Mouse (Mus musculus) limb, embryonic 12.5 days (tissue): ENCODE results near the gene Nav3. TPM values are rescaled to one million over a fixed set of nuclear protein-coding genes. Genes with fewer than 3 reads are reported as not detected.
"Not testable (repeated sequence)": the region's sequence is repeated elsewhere in the genome, so short reads cannot be mapped to it uniquely, and the experiment has no call there.

Experiments
- ATAC-seq: fragments of 200-750 bp; cut with Nextera tagmentation; 2 replicates; pipeline ENCODE4 v1.8.0; 2017; ENCODE audit warnings: low read depth, moderate TSS enrichment; ENCODE audit not compliant: insufficient number of reproducible peaks, insufficient read depth, low FRiP score, low TSS enrichment
- H3K27ac ChIP-seq: fragments of 300-500 bp; sonication (generic); 2 replicates; pipeline ENCODE4 v1.5.1; 2016; ENCODE audit warnings: mild to moderate bottlenecking, moderate library complexity
- H3K27me3 ChIP-seq: fragments of 300-500 bp; sonication (generic); 2 replicates; pipeline ENCODE4 v1.6.1; 2016; ENCODE audit warnings: mild to moderate bottlenecking, moderate library complexity
- H3K36me3 ChIP-seq: fragments of 300-500 bp; sonication (generic); 2 replicates; pipeline ENCODE4 v1.6.1; 2016; ENCODE audit warnings: mild to moderate bottlenecking, moderate library complexity
- H3K4me1 ChIP-seq: fragments of 300-500 bp; sonication (generic); replicated peaks from 2 replicates; pipeline ENCODE4 v1.6.1; 2016
- H3K4me2 ChIP-seq: fragments of 300-500 bp; sonication (generic); 2 replicates; pipeline ENCODE4 v1.6.1; 2016; ENCODE audit warnings: mild to moderate bottlenecking, moderate library complexity
- H3K4me3 ChIP-seq: fragments of 300-500 bp; sonication (generic); replicated peaks from 2 replicates; pipeline ENCODE4 v1.5.1; 2016; ENCODE audit warnings: mild to moderate bottlenecking
- H3K9ac ChIP-seq: fragments of 300-500 bp; sonication (generic); replicated peaks from 2 replicates; pipeline ENCODE4 v1.6.1; 2016; ENCODE audit warnings: mild to moderate bottlenecking, moderate library complexity
- H3K9me3 ChIP-seq: fragments of 300-500 bp; sonication (generic); 2 replicates; pipeline ENCODE4 v1.6.1; 2016; ENCODE audit warnings: mild to moderate bottlenecking, moderate library complexity
- WGBS: fragments of 180-500 bp; shearing (Covaris S2); methylation state at CpG from one replicate; pipeline ENCODE4 v1.1.7; 2016; 5-methylcytosine and 5-hydroxymethylcytosine counted together
- polyA plus RNA-seq: library from polyadenylated mRNA; unstranded; fragments of >200 nt; fragmentation: Nextera tagmentation; extraction: Ambion mirVana; gene quantifications from 2 replicates; pipeline ENCODE4 v1.2.1, GENCODE M21; 2016

The Nav3 gene
- polyA plus RNA-seq, 1 experiment from 2014 or later = 3.0 TPM

GRCm38 (mm10) chr10:110429578-110429977, 26.4 kb downstream of the Nav3 start:
- Histone ChIP-seq H3K36me3 (no peaks in the 10 kb centered on the region), H3K27ac (no peak overlapping the region), H3K9ac (no peak overlapping the region), H3K4me1 (no peaks in the 10 kb centered on the region), H3K27me3 (no peaks in the 10 kb centered on the region), H3K4me3 (no peak overlapping the region), H3K9me3 (no peaks in the 10 kb centered on the region), H3K4me2 (no peak overlapping the region)
- peak; percentile 71 for ATAC-seq
- 59% methylated on average over 6 of the region's 6 CpGs for WGBS

- Histone ChIP-seq H3K36me3 (no peaks in the 10 kb centered on the region), H3K27ac (no peak overlapping the region), H3K4me1 (no peaks in the 10 kb centered on the region), H3K4me2 (no peak overlapping the region), H3K9me3 (no peaks in the 10 kb centered on the region), H3K27me3 (no peaks in the 10 kb centered on the region), H3K9ac (no peak overlapping the region), H3K4me3 (no peak overlapping the region)
- 83% methylated on average over 2 of the region's 2 CpGs for WGBS
- ATAC-seq = no peak
Observed at GRCm38 (mm10) chr10:110429052-110429451, 27.0 kb downstream of the Nav3 start.

GRCm38 (mm10) chr10:110421533-110421932, 34.5 kb downstream of the Nav3 start:
- no peaks in the 10 kb centered on the region for H3K4me1 ChIP-seq
- WGBS = 84% methylated on average over 5 of the region's 5 CpGs

DNA sequence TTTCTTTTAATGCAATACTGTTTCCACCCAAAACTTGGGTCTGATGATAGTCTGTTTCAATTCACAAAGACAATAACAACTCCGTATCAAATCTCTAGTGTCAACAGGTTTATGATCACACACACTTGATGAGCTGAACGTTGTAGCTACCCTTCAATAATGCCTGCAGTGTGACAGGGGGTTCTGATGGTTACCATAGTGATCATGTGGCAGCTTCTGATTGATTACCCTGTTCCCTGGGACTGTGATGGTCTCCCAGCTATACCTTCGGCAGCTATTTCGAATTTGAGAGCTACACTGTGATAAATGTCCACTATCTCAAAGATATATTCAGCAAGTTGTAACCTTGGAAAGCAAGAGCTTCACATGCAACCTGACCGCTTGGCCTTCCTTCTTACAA, 39.0 kb downstream of the Nav3 start:
- no peaks in the 10 kb centered on the region for H3K36me3 ChIP-seq
- H3K27ac ChIP-seq = no peak overlapping the region
- WGBS = 71% methylated on average over 5 of the region's 5 CpGs
- no peak overlapping the region for H3K4me3 ChIP-seq
- H3K9me3 ChIP-seq = no peaks in the 10 kb centered on the region
- no peak overlapping the region for H3K9ac ChIP-seq
- H3K4me2 ChIP-seq = no peak overlapping the region
- no peaks in the 10 kb centered on the region for H3K4me1 ChIP-seq
- no peaks in the 10 kb centered on the region for H3K27me3 ChIP-seq
- no peak for ATAC-seq

More at GRCm38 (mm10) chr10:110421533-110421932, 34.5 kb downstream of the Nav3 start:
- Histone ChIP-seq H3K4me2 (no peak overlapping the region), H3K9me3 (no peaks in the 10 kb centered on the region), H3K9ac (no peak overlapping the region), H3K4me3 (no peak overlapping the region), H3K27ac (no peak overlapping the region), H3K36me3 (no peaks in the 10 kb centered on the region), H3K27me3 (no peaks in the 10 kb centered on the region)
- ATAC-seq = no peak

GRCm38 (mm10) chr10:110415624-110416023, 40.4 kb downstream of the Nav3 start:
- Histone ChIP-seq H3K4me3 (no peak overlapping the region), H3K36me3 (no peaks in the 10 kb centered on the region), H3K27me3 (no peaks in the 10 kb centered on the region), H3K27ac (no peak overlapping the region), H3K4me2 (no peak overlapping the region), H3K4me1 (no peaks in the 10 kb centered on the region), H3K9me3 (no peaks in the 10 kb centered on the region), H3K9ac (no peak overlapping the region)
- 47% methylated on average over 3 of the region's 3 CpGs for WGBS
- ATAC-seq = no peak

- H3K27me3 ChIP-seq = no peaks in the 10 kb centered on the region
- 79% methylated on average over 11 of the region's 11 CpGs for WGBS
- no peak overlapping the region for H3K4me2 ChIP-seq
- H3K9me3 ChIP-seq = no peaks in the 10 kb centered on the region
- H3K9ac ChIP-seq = no peak overlapping the region
- H3K4me3 ChIP-seq = no peak overlapping the region
- no peak for ATAC-seq
- no peaks in the 10 kb centered on the region for H3K4me1 ChIP-seq
- H3K27ac ChIP-seq = no peak overlapping the region
- no peaks in the 10 kb centered on the region for H3K36me3 ChIP-seq
Observed at GRCm38 (mm10) chr10:110413281-110413897, 42.6 kb downstream of the Nav3 start.

GRCm38 (mm10) chr10:110402950-110403349, 53.1 kb downstream of the Nav3 start:
- Histone ChIP-seq H3K4me3 (no peak overlapping the region), H3K9ac (no peak overlapping the region), H3K27ac (no peak overlapping the region), H3K27me3 (no peaks in the 10 kb centered on the region), H3K4me2 (no peak overlapping the region), H3K9me3 (no peaks in the 10 kb centered on the region), H3K4me1 (no peaks in the 10 kb centered on the region), H3K36me3 (no peaks in the 10 kb centered on the region)
- no peak for ATAC-seq
- 94% methylated on average over 2 of the region's 2 CpGs for WGBS

GRCm38 (mm10) chr10:110400642-110401041, 55.4 kb downstream of the Nav3 start:
- H3K27me3 ChIP-seq = no peaks in the 10 kb centered on the region
- ATAC-seq = no peak
- no peak overlapping the region for H3K27ac ChIP-seq
- H3K9ac ChIP-seq = no peak overlapping the region
- H3K4me3 ChIP-seq = no peak overlapping the region
- no peaks in the 10 kb centered on the region for H3K9me3 ChIP-seq
- no peaks in the 10 kb centered on the region for H3K4me1 ChIP-seq
- H3K36me3 ChIP-seq = no peaks in the 10 kb centered on the region
- no peak overlapping the region for H3K4me2 ChIP-seq
- WGBS = 89% methylated on average over 6 of the region's 6 CpGs

DNA sequence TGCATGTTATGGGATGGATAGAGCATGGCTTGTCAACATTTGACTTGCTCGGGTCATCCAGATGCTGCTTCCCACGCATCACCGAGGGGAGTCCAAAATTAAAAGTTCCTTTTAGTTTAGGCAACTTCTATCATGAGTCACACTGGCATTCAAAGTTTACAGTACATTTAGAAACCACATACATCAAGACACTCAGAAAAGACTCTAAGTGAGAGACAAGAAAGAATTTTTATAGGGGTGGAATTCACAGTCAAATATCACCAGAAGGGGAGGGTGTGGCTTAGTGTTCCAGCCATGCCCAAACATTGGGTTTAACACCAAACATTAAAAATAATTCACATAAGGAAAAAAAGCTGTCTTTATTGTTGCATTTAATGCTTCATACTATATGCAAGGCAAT, 57.4 kb downstream of the Nav3 start:
- ATAC-seq = no peak
- no peak overlapping the region for H3K4me2 ChIP-seq
- H3K27me3 ChIP-seq = no peaks in the 10 kb centered on the region
- H3K9ac ChIP-seq = no peak overlapping the region
- no peaks in the 10 kb centered on the region for H3K36me3 ChIP-seq
- no peak overlapping the region for H3K4me3 ChIP-seq
- H3K4me1 ChIP-seq = no peaks in the 10 kb centered on the region
- no peak overlapping the region for H3K27ac ChIP-seq
- 98% methylated on average over 3 of the region's 3 CpGs for WGBS
- H3K9me3 ChIP-seq = no peaks in the 10 kb centered on the region

DNA sequence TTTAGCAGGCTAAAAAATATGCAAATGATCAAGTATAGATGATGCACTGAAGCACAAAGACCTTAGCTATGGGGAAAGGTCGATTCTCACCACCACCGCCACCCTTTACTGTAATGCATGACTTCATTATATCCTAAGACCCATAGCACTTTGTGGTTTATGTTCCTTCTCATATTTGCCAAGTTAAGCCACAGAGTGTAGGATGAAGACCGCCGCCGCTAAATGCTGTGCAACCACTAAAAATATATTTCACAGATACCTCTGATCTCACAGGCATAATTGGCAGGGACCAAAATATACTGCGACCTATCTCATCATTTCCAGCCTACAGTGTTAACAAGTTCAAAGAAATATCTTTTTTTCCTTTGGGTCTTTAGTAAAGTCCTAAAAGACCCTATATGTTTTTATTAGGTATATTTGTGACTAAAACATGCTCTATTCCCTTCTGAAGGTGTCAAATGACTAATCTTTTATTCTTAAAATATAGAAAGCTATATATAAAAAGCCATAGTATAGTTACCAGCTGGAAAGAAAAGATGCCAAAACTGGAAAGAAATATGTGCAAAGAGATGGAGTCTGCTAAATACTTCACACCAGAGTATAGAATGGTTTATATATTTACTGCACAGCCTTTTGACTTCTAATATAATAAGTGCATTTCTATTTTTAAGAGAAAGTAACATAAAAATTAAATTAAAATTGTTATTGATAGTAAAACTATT, 69.4 kb downstream of the Nav3 start:
- WGBS = 85% methylated on average over 6 of the region's 6 CpGs

DNA sequence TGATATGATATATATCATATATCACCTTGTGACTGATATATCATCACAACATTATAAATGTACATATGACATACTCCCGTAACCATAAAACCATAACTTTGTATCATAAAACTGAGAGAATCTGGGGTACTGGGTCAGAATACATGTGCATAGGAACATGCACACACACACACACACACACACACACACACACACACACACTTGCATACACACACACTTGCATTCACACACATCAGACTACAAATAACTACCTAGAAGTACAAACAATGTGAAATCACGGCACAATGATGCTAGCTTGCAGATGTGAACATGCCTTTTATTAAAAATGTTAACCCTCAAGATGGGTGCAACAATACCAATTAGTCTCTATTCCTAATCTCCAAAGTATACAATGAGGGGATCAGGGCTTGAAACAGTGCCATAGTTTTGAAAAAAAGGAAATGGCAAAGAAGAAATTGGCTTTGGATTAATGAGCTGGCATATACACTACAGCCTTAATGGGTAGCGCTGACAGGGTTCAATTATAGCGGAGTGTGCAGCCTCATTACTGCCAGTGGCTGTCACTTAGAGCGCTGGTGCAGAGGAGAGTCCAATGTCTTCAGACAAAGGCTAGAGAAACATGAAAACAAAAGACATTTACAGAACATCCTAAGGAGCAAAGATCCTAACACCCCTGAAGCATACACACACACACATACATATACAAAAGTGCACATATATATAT, 72.3 kb downstream of the Nav3 start:
- not testable (repeated sequence) for H3K27ac ChIP-seq, H3K9ac ChIP-seq, H3K36me3 ChIP-seq, H3K27me3 ChIP-seq, H3K4me2 ChIP-seq, H3K9me3 ChIP-seq, H3K4me3 ChIP-seq, H3K4me1 ChIP-seq, ATAC-seq
- WGBS = 85% methylated on average over 5 of the region's 5 CpGs

More for the DNA sequence above, 69.4 kb downstream of the Nav3 start:
- Histone ChIP-seq H3K9me3 (no peaks in the 10 kb centered on the region), H3K36me3 (no peaks in the 10 kb centered on the region), H3K27me3 (no peaks in the 10 kb centered on the region), H3K27ac (no peak overlapping the region), H3K4me1 (no peaks in the 10 kb centered on the region), H3K4me3 (no peak overlapping the region), H3K4me2 (no peak overlapping the region), H3K9ac (no peak overlapping the region)
- no peak for ATAC-seq
